Mouse (Mus musculus) liver, embryonic 14 days (tissue): Measurements from ENCODE around the gene Ssr3. TPM values are rescaled to one million over a fixed set of nuclear protein-coding genes. Genes with fewer than 3 reads are reported as not detected.

Source experiments
- polyA plus RNA-seq: library from polyadenylated mRNA; depleted of rRNA; stranded (reverse); fragments of >200 nt; gene quantifications from 2 replicates; pipeline ENCODE4 v1.2.3, GENCODE M21; 2012; rRNA removed

Gene Ssr3
- 65.2 and 74.8 TPM in 2 replicates for polyA plus RNA-seq

DNA sequence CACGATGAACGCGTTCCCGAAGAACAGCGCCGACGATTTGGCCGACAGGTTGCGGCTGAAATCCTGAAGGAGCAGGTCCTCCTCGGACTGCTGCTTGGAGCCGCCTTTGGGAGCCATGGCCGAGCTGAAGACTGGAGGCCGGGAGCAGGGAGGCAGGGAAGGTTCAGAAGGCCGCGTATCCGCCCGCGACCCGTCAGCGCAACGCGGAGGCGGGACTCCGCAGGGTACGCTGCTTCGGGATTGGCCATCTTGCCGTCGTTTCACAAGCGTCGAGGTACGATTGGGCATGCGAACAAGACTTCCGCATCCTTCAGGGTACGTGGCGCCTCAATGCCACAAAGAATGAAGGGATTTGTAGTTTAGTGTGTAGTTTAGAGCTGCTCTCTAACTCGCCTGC lies at the start of gene Ssr3:
TSS of gene Ssr3 (minus strand) at position 203 of the 397 bp plus-strand sequence.

Other genes with a start within 250 kb of the Ssr3 start
- gene Tiparp, start 135.8 kb upstream of the Ssr3 start, polyA plus RNA-seq = 1.6 and 1.8 TPM in 2 replicates